Mouse (Mus musculus) myocyte (in vitro differentiated cells): Measurements from ENCODE around the gene Slc18a2. TPM values are rescaled to one million over a fixed set of nuclear protein-coding genes. Genes with fewer than 3 reads are reported as not detected.
A peak's percentile ranks its signal among the peaks of the same experiment; 100 is the strongest.

ENCODE experiments used
- H3K27me3 ChIP-seq: one replicate; pipeline ENCODE4 v1.6.1; 2011; ENCODE audit not compliant: control insufficient read depth, insufficient read depth, insufficient read length
- H3K36me3 ChIP-seq: one replicate; pipeline ENCODE4 v1.6.1; 2011; ENCODE audit not compliant: control insufficient read depth, insufficient read depth
- H3K4me2 ChIP-seq: one replicate; pipeline ENCODE4 v1.6.1; 2011; ENCODE audit warnings: low read depth, control low read depth
- H3K4me3 ChIP-seq: one replicate; pipeline ENCODE4 v1.5.1; 2011; ENCODE audit warnings: mild to moderate bottlenecking, control low read depth, moderate library complexity
- H3K79me2 ChIP-seq: one replicate; pipeline ENCODE4 v1.6.1; 2011; ENCODE audit not compliant: control insufficient read depth, insufficient read depth
- H3ac ChIP-seq: one replicate; pipeline ENCODE4 v1.6.1; 2011; ENCODE audit not compliant: control insufficient read depth, insufficient read length
- CEBPB ChIP-seq: IDR thresholded peaks from 2 replicates; pipeline ENCODE4 v1.6.1; 2011; ENCODE audit warnings: mild to moderate bottlenecking, moderate library complexity; ENCODE audit not compliant: poor library complexity, insufficient read depth, severe bottlenecking
- E2F4 ChIP-seq: IDR thresholded peaks from one replicate; pipeline ENCODE4 v1.6.1; 2011; ENCODE audit warnings: mild to moderate bottlenecking, control low read depth, moderate library complexity; ENCODE audit not compliant: insufficient read depth
- MAX ChIP-seq: IDR thresholded peaks from one replicate; pipeline ENCODE4 v1.6.1; 2011; ENCODE audit warnings: low read depth, mild to moderate bottlenecking, control low read depth
- MYOD1 ChIP-seq, 3 experiments: IDR thresholded peaks; one replicate each; pipeline ENCODE4 v1.6.1; 2011; ENCODE audit warnings: control low read depth in 2 of 3, low read depth in 2 of 3, mild to moderate bottlenecking in 2 of 3, moderate library complexity in 1 of 3; ENCODE audit not compliant: insufficient read length in 2 of 3, control insufficient read depth in 1 of 3
- MYOG ChIP-seq, 3 experiments: IDR thresholded peaks; one replicate each; pipeline ENCODE4 v1.6.1; 2011; ENCODE audit warnings: control low read depth in 2 of 3, low read depth in 2 of 3, mild to moderate bottlenecking in 2 of 3; ENCODE audit not compliant: insufficient read length in 2 of 3, control insufficient read depth in 1 of 3, insufficient read depth in 1 of 3
- POLR2A ChIP-seq: IDR thresholded peaks from one replicate; pipeline ENCODE4 v1.6.1; 2011; ENCODE audit warnings: low read depth, mild to moderate bottlenecking, control low read depth, moderate library complexity; ENCODE audit not compliant: insufficient read length
- POLR2AphosphoS2 ChIP-seq: IDR thresholded peaks from one replicate; pipeline ENCODE4 v1.6.1; 2011; ENCODE audit warnings: low read depth, control low read depth; ENCODE audit not compliant: insufficient read length
- REST ChIP-seq: IDR thresholded peaks from one replicate; pipeline ENCODE4 v1.6.1; 2011; ENCODE audit warnings: mild to moderate bottlenecking, control low read depth, moderate library complexity; ENCODE audit not compliant: insufficient read depth, insufficient read length
- SRF ChIP-seq: IDR thresholded peaks from one replicate; pipeline ENCODE4 v1.6.1; 2011; ENCODE audit warnings: low read depth; ENCODE audit not compliant: control insufficient read depth, insufficient read length
- TCF12 ChIP-seq: IDR thresholded peaks from one replicate; pipeline ENCODE4 v1.6.1; 2011; ENCODE audit warnings: mild to moderate bottlenecking, control low read depth; ENCODE audit not compliant: poor library complexity, insufficient read depth, severe bottlenecking
- TCF3 ChIP-seq: IDR thresholded peaks from one replicate; pipeline ENCODE4 v1.6.1; 2011; ENCODE audit warnings: low read depth, control low read depth; ENCODE audit not compliant: insufficient read length
- USF1 ChIP-seq: IDR thresholded peaks from one replicate; pipeline ENCODE4 v1.6.1; 2011; ENCODE audit warnings: low read depth, mild to moderate bottlenecking, control low read depth, moderate library complexity
- polyA plus RNA-seq: library from polyadenylated mRNA; unstranded; fragments of >200 nt; fragmentation: generic; extraction: Trizol; gene quantifications from one replicate; pipeline ENCODE4 v1.2.1, GENCODE M21; 2012; ENCODE audit warnings: missing spikeins

The Slc18a2 gene
- polyA plus RNA-seq, 1 experiment = 0.42 TPM

DNA sequence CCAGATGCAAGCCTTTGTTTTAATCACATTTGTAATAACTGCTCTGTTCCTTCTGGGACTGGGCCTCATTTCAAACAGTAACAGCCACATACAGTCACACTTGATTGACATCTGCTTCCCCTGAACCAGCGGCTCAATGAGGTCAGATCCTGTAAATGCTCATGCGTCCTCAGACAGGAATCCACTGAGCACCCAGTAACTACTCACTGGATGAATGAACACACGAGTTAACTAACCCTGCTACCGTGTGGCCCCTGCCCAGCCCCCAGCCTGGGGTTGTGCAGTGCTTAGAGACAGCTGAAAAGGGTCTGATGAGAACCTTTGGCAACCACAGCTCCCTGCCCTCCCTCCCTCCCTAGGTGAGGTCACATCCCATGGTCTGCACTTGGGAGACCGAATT, 27.9 kb upstream of the Slc18a2 start:
- no peak overlapping the region for H3K4me2 ChIP-seq
- TF ChIP-seq TCF3 (no peak), TCF12 (no peak)
- no peak overlapping the region for H3ac ChIP-seq
- H3K4me3 ChIP-seq = no peak overlapping the region
- H3K79me2 ChIP-seq = no peaks in the 10 kb centered on the region
- no peaks in the 10 kb centered on the region for H3K36me3 ChIP-seq
- no peaks in the 10 kb centered on the region for H3K27me3 ChIP-seq

GRCm38 (mm10) chr19:59235001-59235400, 25.7 kb upstream of the Slc18a2 start:
- peaks cover 6% of the 10 kb centered on the region for H3K27me3 ChIP-seq

GRCm38 (mm10) chr19:59236046-59236445, 24.6 kb upstream of the Slc18a2 start:
- Histone ChIP-seq H3ac (no peak overlapping the region), H3K36me3 (no peaks in the 10 kb centered on the region), H3K4me3 (no peak overlapping the region), H3K4me2 (no peak overlapping the region), H3K79me2 (no peaks in the 10 kb centered on the region), H3K27me3 (peaks cover 13% of the 10 kb centered on the region)
- TF ChIP-seq TCF12 = no peak
- no peak for TF ChIP-seq POLR2AphosphoS2
- no peak for TF ChIP-seq POLR2A
- no peak for TF ChIP-seq REST
- no peak for TF ChIP-seq MYOD1 (IDR thresholded peaks at IDR 0.05; ENCODE audit: control insufficient read depth in 1 of 3, insufficient read length in 2 of 3, low read depth in 2 of 3)
- TF ChIP-seq CEBPB = no peak
- no peak for TF ChIP-seq MAX
- TF ChIP-seq MYOG (IDR thresholded peaks at IDR 0.05; ENCODE audit: control insufficient read depth in 1 of 3, insufficient read depth in 1 of 3, insufficient read length in 2 of 3, low read depth in 2 of 3) = no peak
- TF ChIP-seq TCF3 = no peak
- no peak for TF ChIP-seq SRF
- TF ChIP-seq E2F4 = no peak
- TF ChIP-seq USF1 = no peak

More at GRCm38 (mm10) chr19:59235001-59235400, 25.7 kb upstream of the Slc18a2 start:
- H3K36me3 ChIP-seq = no peaks in the 10 kb centered on the region
- no peak overlapping the region for H3K4me3 ChIP-seq
- TF ChIP-seq POLR2A (no peak), USF1 (no peak), CEBPB (no peak), SRF (no peak), MYOG (IDR thresholded peaks at IDR 0.05; ENCODE audit: control insufficient read depth in 1 of 3, insufficient read depth in 1 of 3, insufficient read length in 2 of 3, low read depth in 2 of 3) (no peak), MAX (no peak), TCF12 (no peak), E2F4 (no peak), MYOD1 (IDR thresholded peaks at IDR 0.05; ENCODE audit: control insufficient read depth in 1 of 3, insufficient read length in 2 of 3, low read depth in 2 of 3) (no peak), REST (no peak), TCF3 (no peak), POLR2AphosphoS2 (no peak)
- no peak overlapping the region for H3ac ChIP-seq
- no peaks in the 10 kb centered on the region for H3K79me2 ChIP-seq
- H3K4me2 ChIP-seq = no peak overlapping the region

DNA sequence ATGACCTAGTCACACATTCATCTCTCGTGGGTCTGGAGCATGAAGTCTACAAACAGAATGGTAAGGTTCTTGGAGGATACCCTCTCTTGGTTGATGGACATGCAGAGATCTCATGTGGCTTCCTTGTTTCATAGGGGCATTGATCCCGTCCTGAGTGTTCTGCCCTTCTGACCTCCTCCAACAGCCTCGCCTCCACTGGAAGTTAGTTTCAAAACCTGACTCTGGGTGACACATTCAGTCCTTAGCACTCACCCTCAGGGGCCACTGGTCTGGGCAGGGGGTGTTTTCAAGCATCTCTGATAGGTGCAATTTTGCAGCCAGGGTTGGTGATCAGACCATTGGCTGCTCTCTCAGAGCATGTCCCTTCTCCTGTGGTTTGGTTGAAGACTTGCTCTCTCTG, 22.1 kb upstream of the Slc18a2 start:
- no peaks in the 10 kb centered on the region for H3K36me3 ChIP-seq
- no peak overlapping the region for H3ac ChIP-seq
- TF ChIP-seq MYOD1 (IDR thresholded peaks at IDR 0.05; ENCODE audit: control insufficient read depth in 1 of 3, insufficient read length in 2 of 3, low read depth in 2 of 3) (no peak), MYOG (IDR thresholded peaks at IDR 0.05; ENCODE audit: control insufficient read depth in 1 of 3, insufficient read depth in 1 of 3, insufficient read length in 2 of 3, low read depth in 2 of 3) (no peak), SRF (no peak), REST (no peak), CEBPB (no peak), TCF12 (no peak), TCF3 (no peak), POLR2A (no peak), MAX (no peak), E2F4 (no peak), POLR2AphosphoS2 (no peak), USF1 (no peak)
- no peak overlapping the region for H3K4me2 ChIP-seq
- H3K79me2 ChIP-seq = no peaks in the 10 kb centered on the region
- peaks cover 21% of the 10 kb centered on the region for H3K27me3 ChIP-seq
- H3K4me3 ChIP-seq = no peak overlapping the region

- Histone ChIP-seq H3K27me3 (peaks cover 21% of the 10 kb centered on the region), H3K4me3 (no peak overlapping the region), H3K79me2 (no peaks in the 10 kb centered on the region), H3ac (no peak overlapping the region), H3K36me3 (no peaks in the 10 kb centered on the region), H3K4me2 (peak overlapping the region; percentile 67)
- no peak for TF ChIP-seq TCF3
- TF ChIP-seq MYOD1 (IDR thresholded peaks at IDR 0.05; ENCODE audit: control insufficient read depth in 1 of 3, insufficient read length in 2 of 3, low read depth in 2 of 3) = peak in 1 of 3 experiments; percentile 15
- TF ChIP-seq REST = no peak
- no peak for TF ChIP-seq E2F4
- TF ChIP-seq POLR2A = no peak
- TF ChIP-seq MAX = no peak
- TF ChIP-seq CEBPB = no peak
- no peak for TF ChIP-seq TCF12
- TF ChIP-seq MYOG (IDR thresholded peaks at IDR 0.05; ENCODE audit: control insufficient read depth in 1 of 3, insufficient read depth in 1 of 3, insufficient read length in 2 of 3, low read depth in 2 of 3) = peak in 1 of 3 experiments; percentile 36
- TF ChIP-seq POLR2AphosphoS2 = no peak
- TF ChIP-seq USF1 = no peak
- TF ChIP-seq SRF = no peak
These were observed 21.4 kb upstream of the Slc18a2 start for GRCm38 (mm10) chr19:59239124-59239817.
